Mouse (Mus musculus): ENCODE measurements around the gene Fam83g. TPM values are rescaled to one million over a fixed set of nuclear protein-coding genes. Genes with fewer than 3 reads are reported as not detected.

The Fam83g gene
- polyA plus RNA-seq, 1 experiment from 2014 or later: 0.18 TPM

DNA sequence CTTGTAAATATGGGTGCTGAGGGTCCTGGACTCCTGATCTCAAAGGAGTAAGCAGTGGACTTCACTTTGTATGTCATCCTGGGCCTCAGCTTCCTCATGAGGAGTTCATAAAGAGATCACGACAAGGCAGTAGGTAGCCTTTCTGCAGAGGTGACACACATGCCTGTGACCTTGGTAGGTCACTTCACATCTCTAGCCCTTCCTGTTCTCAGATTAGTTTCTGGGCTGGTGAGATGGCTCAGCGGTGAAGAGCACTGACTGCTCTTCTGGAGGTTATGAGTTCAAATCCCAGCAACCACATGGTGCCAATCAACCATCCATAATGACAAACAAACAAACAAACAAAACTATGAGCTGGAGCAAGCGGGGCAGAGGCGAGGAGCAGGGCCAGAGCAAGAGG is 6.2 kb upstream of the Fam83g start:
- ATAC-seq: no peak
- H3K27ac ChIP-seq (ENCODE audit: low read depth, low read length): no peak overlapping the region
- H3K4me3 ChIP-seq (ENCODE audit: low read length): no peak overlapping the region
- no peaks in the 10 kb centered on the region; the same call in 1 of the 2 replicates for H3K27me3 ChIP-seq (replicated peaks; ENCODE audit: control insufficient read depth, insufficient read depth, low read length)
- no peak overlapping the region for H3K4me2 ChIP-seq (ENCODE audit: low read length)
- H3K9me3 ChIP-seq (ENCODE audit: control insufficient read depth, low read length): no peaks in the 10 kb centered on the region
- no peaks in the 10 kb centered on the region; the same call in 1 of the 2 replicates for H3K4me1 ChIP-seq (ENCODE audit: control insufficient read depth, insufficient read depth, low read depth, low read length)
- H3K9ac ChIP-seq (ENCODE audit: low read depth, low read length): no peak overlapping the region
- H3K36me3 ChIP-seq (ENCODE audit: control insufficient read depth, insufficient read depth, low read length): no peaks in the 10 kb centered on the region
- 86% methylated on average over 4 of the region's 4 CpGs for WGBS

DNA sequence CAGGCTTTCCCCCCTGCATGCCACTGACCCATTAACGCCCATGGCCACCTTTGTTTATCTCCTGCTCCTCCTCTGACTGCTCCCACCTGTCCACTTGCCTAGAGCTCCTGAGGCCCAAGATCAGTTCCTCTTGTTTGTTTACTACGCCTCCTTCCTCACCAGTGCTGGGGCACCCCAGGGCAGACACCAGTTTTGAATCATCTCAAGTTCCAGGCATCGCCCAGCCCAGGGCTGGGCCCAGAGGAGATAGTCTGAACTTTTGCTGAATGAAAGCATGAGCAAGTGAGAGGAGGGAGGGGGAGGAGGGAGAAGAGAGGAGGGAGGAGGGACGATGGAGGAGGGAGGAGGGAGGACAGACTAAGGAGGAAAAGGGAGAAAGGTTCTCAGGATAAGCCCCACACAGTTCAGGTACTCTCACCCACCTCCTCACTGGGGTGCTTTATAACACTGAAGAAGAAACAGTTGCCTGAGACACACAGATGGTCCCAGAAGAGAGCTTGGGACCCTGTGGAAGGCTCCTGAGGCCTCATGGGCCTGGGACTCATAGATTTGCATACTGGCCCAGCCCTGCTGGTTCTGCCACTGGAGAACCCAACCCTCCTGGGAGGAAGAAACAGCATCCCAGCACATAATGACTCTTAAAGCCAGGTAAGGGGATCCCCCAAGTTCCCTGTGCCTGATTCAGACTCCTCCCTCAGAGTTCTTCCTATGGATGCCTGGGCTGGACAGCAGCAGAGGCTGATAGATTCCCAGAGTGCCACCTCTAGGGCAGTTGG is 4.6 kb upstream of the Fam83g start:
- Histone ChIP-seq H3K27me3 (replicated peaks; ENCODE audit: control insufficient read depth, insufficient read depth, low read length) (peaks cover 14% of the 10 kb centered on the region), H3K4me1 (ENCODE audit: control insufficient read depth, insufficient read depth, low read depth, low read length) (peaks cover 2% of the 10 kb centered on the region), H3K4me3 (ENCODE audit: low read length) (no peak overlapping the region), H3K27ac (ENCODE audit: low read depth, low read length) (no peak overlapping the region), H3K36me3 (ENCODE audit: control insufficient read depth, insufficient read depth, low read length) (no peaks in the 10 kb centered on the region), H3K4me2 (ENCODE audit: low read length) (no peak overlapping the region), H3K9ac (ENCODE audit: low read depth, low read length) (no peak overlapping the region), H3K9me3 (ENCODE audit: control insufficient read depth, low read length) (no peaks in the 10 kb centered on the region)
- no peak for ATAC-seq
- 76% methylated on average over 4 of the region's 4 CpGs for WGBS

DNA sequence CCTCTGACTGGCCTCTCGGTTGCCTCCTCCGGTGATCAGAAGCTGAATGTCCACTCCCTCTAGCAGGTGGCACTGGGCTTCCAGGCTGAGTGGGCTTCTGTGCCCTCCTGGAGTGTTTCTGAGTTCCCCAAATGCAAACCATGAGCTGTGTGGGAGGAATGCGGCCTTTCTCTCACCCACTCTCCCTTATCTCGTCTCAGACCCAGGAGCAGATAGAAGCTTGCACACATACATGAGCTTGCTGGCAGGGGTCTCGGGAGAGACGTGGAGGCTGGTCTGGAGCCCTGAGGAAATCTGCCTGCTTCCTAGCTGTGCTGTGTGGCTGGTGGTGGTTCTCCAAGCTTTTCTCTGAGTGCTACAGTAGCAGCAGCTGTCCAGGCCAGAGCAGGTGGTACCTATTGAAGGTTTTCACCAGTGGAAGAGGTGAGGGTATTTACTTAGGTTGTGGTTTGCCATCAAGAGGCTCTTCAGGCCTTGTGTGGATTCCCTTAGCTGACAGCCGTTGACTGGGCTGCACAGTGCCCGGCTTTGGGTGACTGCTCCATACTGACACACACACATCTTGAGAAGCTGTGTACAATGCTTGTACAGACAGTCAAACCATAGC is 1.3 kb downstream of the Fam83g start:
- H3K4me2 ChIP-seq (ENCODE audit: low read length): no peak overlapping the region
- H3K9me3 ChIP-seq (ENCODE audit: control insufficient read depth, low read length): no peaks in the 10 kb centered on the region
- ATAC-seq: no peak
- WGBS: 70% methylated on average over 8 of the region's 8 CpGs
- H3K36me3 ChIP-seq (ENCODE audit: control insufficient read depth, insufficient read depth, low read length): no peaks in the 10 kb centered on the region
- H3K4me1 ChIP-seq (ENCODE audit: control insufficient read depth, insufficient read depth, low read depth, low read length): peaks cover 4% of the 10 kb centered on the region; the same call in 1 of the 2 replicates
- no peak overlapping the region for H3K9ac ChIP-seq (ENCODE audit: low read depth, low read length)
- no peak overlapping the region for H3K27ac ChIP-seq (ENCODE audit: low read depth, low read length)
- H3K4me3 ChIP-seq (ENCODE audit: low read length): no peak overlapping the region
- H3K27me3 ChIP-seq (replicated peaks; ENCODE audit: control insufficient read depth, insufficient read depth, low read length): peaks cover 32% of the 10 kb centered on the region

DNA sequence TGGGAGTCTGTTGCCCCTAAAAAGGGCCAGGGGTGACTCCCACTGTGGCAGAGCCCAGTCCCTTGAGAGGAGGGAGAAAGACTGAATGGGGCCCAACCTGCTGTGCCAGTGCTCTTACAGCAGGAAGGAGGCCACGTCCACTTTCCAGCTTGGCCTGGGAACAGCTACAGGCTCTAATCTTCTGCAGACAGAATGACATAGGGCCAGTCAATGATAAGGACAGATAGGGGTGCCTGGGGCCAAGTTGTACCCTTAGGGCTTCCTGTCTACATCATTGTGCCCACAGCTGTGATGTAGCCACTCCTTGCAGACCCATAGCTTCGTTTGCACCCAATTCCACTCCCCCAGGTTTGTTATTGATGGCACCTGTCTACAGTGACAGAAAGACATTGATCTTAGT is 2.2 kb downstream of the Fam83g start:
- WGBS: 65% methylated on average over 2 of the region's 2 CpGs
- Histone ChIP-seq H3K4me1 (ENCODE audit: control insufficient read depth, insufficient read depth, low read depth, low read length) (peaks cover 4% of the 10 kb centered on the region; the same call in 1 of the 2 replicates), H3K4me3 (ENCODE audit: low read length) (no peak overlapping the region), H3K4me2 (ENCODE audit: low read length) (no peak overlapping the region), H3K27me3 (replicated peaks; ENCODE audit: control insufficient read depth, insufficient read depth, low read length) (peaks cover 32% of the 10 kb centered on the region), H3K9me3 (ENCODE audit: control insufficient read depth, low read length) (no peaks in the 10 kb centered on the region), H3K27ac (ENCODE audit: low read depth, low read length) (no peak overlapping the region), H3K9ac (ENCODE audit: low read depth, low read length) (no peak overlapping the region), H3K36me3 (ENCODE audit: control insufficient read depth, insufficient read depth, low read length) (no peaks in the 10 kb centered on the region)
- no peak for ATAC-seq

DNA sequence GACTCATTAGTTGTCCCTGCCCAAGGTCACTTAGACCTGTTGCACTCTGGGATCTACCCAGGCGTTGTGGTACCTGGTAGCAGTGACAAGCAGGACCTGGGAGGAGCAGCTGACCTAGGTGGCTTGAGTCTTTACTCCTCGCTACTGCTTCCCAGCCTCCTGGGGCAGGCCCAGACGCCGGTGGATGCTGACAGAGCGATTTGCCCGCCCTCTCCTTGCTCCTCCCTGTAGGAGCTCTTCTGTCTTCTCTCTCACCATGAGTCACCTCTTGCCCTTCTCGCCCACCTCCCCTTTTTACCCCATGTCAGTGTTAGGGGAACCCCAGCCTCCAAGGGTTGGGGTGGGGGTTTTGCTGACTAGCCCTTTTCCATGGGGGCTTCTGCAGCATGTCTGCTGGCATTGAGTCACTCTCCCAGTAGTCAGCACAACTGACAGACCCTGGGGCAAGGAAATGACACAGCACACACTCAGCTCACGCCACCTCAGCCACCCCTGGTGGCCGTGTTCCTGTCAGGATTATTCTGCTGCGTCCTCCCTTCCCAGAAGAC is 3.1 kb downstream of the Fam83g start:
- Histone ChIP-seq H3K4me1 (ENCODE audit: control insufficient read depth, insufficient read depth, low read depth, low read length) (peaks cover 4% of the 10 kb centered on the region; the same call in 1 of the 2 replicates), H3K36me3 (ENCODE audit: control insufficient read depth, insufficient read depth, low read length) (no peaks in the 10 kb centered on the region), H3K27me3 (replicated peaks; ENCODE audit: control insufficient read depth, insufficient read depth, low read length) (peaks cover 32% of the 10 kb centered on the region), H3K9me3 (ENCODE audit: control insufficient read depth, low read length) (no peaks in the 10 kb centered on the region), H3K4me3 (ENCODE audit: low read length) (no peak overlapping the region), H3K9ac (ENCODE audit: low read depth, low read length) (no peak overlapping the region), H3K27ac (ENCODE audit: low read depth, low read length) (no peak overlapping the region), H3K4me2 (ENCODE audit: low read length) (no peak overlapping the region)
- WGBS: 36% methylated on average over 10 of the region's 10 CpGs
- no peak for ATAC-seq

DNA sequence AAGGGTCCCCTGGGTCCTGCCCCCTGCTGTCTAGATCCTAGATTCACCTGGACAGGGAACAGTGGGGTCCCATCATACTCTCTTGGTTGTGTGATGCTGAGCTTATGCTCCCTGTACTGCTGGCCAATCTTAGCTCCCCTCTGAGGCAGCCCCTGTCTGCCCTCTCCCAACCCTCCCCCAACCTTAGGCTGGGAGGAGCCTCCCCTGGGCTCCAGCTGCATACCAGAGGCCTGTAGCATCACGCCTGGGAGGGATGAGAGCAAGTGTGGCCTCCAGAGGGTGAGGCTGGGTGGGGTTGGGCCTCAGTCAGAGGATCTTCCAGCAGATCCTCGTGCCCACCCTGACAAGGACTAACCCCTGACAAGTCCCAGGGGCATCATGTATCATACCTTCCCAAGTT is 3.7 kb downstream of the Fam83g start:
- H3K4me1 ChIP-seq (ENCODE audit: control insufficient read depth, insufficient read depth, low read depth, low read length): peaks cover 4% of the 10 kb centered on the region; the same call in 1 of the 2 replicates
- H3K9me3 ChIP-seq (ENCODE audit: control insufficient read depth, low read length): no peaks in the 10 kb centered on the region
- no peak for ATAC-seq
- peaks cover 32% of the 10 kb centered on the region for H3K27me3 ChIP-seq (replicated peaks; ENCODE audit: control insufficient read depth, insufficient read depth, low read length)
- no peak overlapping the region for H3K27ac ChIP-seq (ENCODE audit: low read depth, low read length)
- no peak overlapping the region for H3K4me2 ChIP-seq (ENCODE audit: low read length)
- H3K4me3 ChIP-seq (ENCODE audit: low read length): no peak overlapping the region
- H3K9ac ChIP-seq (ENCODE audit: low read depth, low read length): no peak overlapping the region
- 54% methylated on average over 2 of the region's 2 CpGs for WGBS
- no peaks in the 10 kb centered on the region for H3K36me3 ChIP-seq (ENCODE audit: control insufficient read depth, insufficient read depth, low read length)

DNA sequence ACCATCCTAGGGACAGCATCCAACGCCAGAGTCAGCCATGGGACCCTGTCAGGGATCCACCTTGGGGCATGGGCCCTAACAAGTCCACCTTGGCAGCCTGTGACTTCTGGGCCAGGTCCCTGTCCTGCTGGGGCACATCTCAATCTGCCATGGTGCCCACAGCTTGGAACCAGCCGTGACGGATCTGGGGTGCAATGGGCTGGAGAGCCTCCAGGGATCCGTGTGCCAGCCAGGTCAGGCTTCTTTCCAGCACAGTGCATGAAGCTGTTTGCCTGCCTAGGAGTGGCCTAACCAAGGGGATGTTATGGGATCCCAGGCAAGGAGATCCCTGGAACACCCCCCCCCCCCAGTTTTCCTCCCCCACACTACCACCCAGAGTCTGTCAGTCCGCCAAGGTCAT is 9.1 kb downstream of the Fam83g start:
- H3K9me3 ChIP-seq (ENCODE audit: control insufficient read depth, low read length): no peaks in the 10 kb centered on the region
- ATAC-seq: no peak
- no peaks in the 10 kb centered on the region for H3K4me1 ChIP-seq (ENCODE audit: control insufficient read depth, insufficient read depth, low read depth, low read length)
- no peak overlapping the region for H3K4me3 ChIP-seq (ENCODE audit: low read length)
- no peak overlapping the region for H3K27ac ChIP-seq (ENCODE audit: low read depth, low read length)
- H3K9ac ChIP-seq (ENCODE audit: low read depth, low read length): no peak overlapping the region
- H3K36me3 ChIP-seq (ENCODE audit: control insufficient read depth, insufficient read depth, low read length): no peaks in the 10 kb centered on the region
- WGBS: 83% methylated on average over 4 of the region's 5 CpGs
- no peak overlapping the region for H3K4me2 ChIP-seq (ENCODE audit: low read length)
- no peaks in the 10 kb centered on the region for H3K27me3 ChIP-seq (replicated peaks; ENCODE audit: control insufficient read depth, insufficient read depth, low read length)

DNA sequence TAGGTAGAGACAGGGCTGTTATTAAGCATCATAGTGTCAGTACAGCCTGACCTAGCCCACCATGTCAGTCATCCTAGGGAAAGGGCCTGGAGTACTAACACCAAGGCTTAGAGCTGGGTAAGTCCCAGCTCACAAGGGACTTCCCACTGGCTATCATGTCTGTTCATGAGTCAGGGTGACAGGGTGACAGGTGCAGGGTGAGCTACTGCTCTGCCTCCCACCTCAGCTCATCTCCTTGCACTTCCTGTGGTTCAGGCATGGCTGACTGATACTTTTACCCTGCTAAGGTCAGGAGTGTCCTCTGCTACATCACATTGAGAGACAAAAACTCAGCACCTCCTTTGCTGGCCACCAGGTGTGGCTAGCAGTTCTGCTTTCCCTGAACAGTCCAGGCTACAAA is 15.0 kb downstream of the Fam83g start:
- Histone ChIP-seq H3K4me1 (ENCODE audit: control insufficient read depth, insufficient read depth, low read depth, low read length) (no peaks in the 10 kb centered on the region), H3K27me3 (replicated peaks; ENCODE audit: control insufficient read depth, insufficient read depth, low read length) (no peaks in the 10 kb centered on the region), H3K9me3 (ENCODE audit: control insufficient read depth, low read length) (no peaks in the 10 kb centered on the region), H3K4me2 (ENCODE audit: low read length) (no peak overlapping the region), H3K27ac (ENCODE audit: low read depth, low read length) (no peak overlapping the region), H3K9ac (ENCODE audit: low read depth, low read length) (no peak overlapping the region), H3K4me3 (ENCODE audit: low read length) (no peak overlapping the region), H3K36me3 (ENCODE audit: control insufficient read depth, insufficient read depth, low read length) (no peaks in the 10 kb centered on the region)
- ATAC-seq: no peak

DNA sequence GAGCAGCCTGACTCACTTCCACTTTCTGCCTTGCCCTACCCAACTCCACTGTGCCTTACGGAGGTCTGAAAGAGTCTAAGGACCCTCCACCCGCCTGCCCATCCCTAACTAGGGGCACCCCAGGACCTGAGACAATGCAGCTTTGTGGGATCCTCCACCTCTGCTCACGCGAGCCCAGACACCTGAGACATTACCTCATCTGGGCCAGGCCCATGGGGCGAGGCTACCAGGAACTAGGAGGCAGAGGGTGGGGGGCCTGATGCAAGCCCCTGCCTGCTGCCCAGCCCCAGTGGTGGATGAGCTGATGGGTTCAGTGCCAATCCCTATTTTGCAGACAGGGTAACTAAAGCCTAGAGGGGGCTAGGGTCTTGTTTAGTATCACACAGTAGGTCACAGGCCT is 15.6 kb downstream of the Fam83g start:
- WGBS: 90% methylated on average over 5 of the region's 5 CpGs
- ATAC-seq: no peak
- Histone ChIP-seq H3K27me3 (replicated peaks; ENCODE audit: control insufficient read depth, insufficient read depth, low read length) (no peaks in the 10 kb centered on the region), H3K36me3 (ENCODE audit: control insufficient read depth, insufficient read depth, low read length) (no peaks in the 10 kb centered on the region), H3K4me1 (ENCODE audit: control insufficient read depth, insufficient read depth, low read depth, low read length) (no peaks in the 10 kb centered on the region), H3K4me3 (ENCODE audit: low read length) (no peak overlapping the region), H3K9ac (ENCODE audit: low read depth, low read length) (no peak overlapping the region), H3K4me2 (ENCODE audit: low read length) (no peak overlapping the region), H3K27ac (ENCODE audit: low read depth, low read length) (no peak overlapping the region), H3K9me3 (ENCODE audit: control insufficient read depth, low read length) (no peaks in the 10 kb centered on the region)
